ENCODE assay signal across 8 mouse cellular contexts in the genomic region with DNA sequence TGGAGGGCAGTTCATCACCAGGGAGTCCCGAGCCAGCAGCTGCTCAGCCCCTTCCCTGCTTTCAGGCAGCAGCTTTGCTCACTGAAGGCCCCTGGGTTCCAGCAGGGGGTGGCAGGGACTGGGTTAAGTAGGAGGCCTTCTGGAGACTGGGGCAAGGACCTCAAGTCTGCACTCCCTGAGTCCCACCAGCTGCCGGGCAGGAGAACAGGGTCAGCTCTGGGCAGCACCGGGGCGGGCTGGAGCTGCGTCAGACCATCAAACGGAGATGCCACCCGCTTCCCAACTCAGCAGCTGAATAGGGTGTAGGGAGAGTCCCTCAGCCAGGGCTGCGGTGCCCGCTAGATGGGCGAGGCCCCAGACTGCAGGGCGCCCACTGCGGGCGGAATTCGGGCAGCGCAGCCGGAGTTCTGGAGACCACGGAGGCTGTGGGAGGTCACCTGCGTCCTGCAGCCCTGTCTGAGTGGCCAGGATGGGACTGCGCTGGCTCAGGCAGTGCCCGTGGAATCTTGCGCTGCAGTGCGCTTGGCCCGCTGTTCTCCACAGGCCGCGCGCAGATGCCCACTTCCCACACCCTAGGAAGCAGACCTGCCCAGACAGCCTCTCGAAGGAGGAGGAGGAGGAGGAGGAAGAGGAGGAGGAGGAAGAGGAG. TPM values are rescaled to one million over a fixed set of nuclear protein-coding genes. Genes with fewer than 3 reads are reported as not detected.
DNase-seq lines count a peak whose midpoint lies in the region; ATAC-seq and TF ChIP-seq lines count a peak whose summit lies in the region.

No protein-coding gene starts in this region.

- peak; percentile 31 for DNase-seq in gastrocnemius, adult 2 months
- DNase-seq in gastrocnemius, adult 18-20 months (ENCODE audit: low spot score): no peak
- peak; percentile 79 for DNase-seq in brain, embryonic 14.5 days (ENCODE audit: low read depth)
- DNase-seq in heart, postnatal 36 days: peak; percentile 30
- DNase-seq in left cerebral cortex, postnatal 4 days: peak; percentile 58
- no peak for DNase-seq in urinary bladder, postnatal 14 days (ENCODE audit: low spot score)

- intact Hi-C loops in gastrocnemius, adult 2 months (cut with DNase I): no loop called here
- intact Hi-C loops in heart, postnatal 36 days (cut with DNase I): loop anchor here (5.0 kb wide), 1 partner anchor 59 kb away; no protein-coding TSS in a partner anchor
- intact Hi-C loops in left cerebral cortex, postnatal 4 days (cut with DNase I): loop anchor here (5.0 to 10.0 kb wide), 2 partner anchors 132 to 154 kb away; no protein-coding TSS in a partner anchor

- 0 out of 2 replicates have a peak, but pooled peaks have one; percentile 19 for ATAC-seq in erythroid progenitor cell, adult 5-6 weeks (replicated peaks; ENCODE audit: low FRiP score, poor library complexity, severe bottlenecking)

- peak overlapping the region; percentile 46 for H3K4me3 ChIP-seq in gastrocnemius, adult 2 months
- no peak overlapping the region for H3K4me3 ChIP-seq in olfactory bulb, adult 2 months (ENCODE audit: insufficient read depth, low read depth, low read length)

- peak; percentile 37; the same call in 1 of the 2 replicates for TF ChIP-seq CTCF in gastrocnemius, adult 2 months (IDR thresholded peaks at IDR 0.05)
- TF ChIP-seq CTCF in brain, embryonic 14.5 days (IDR thresholded peaks at IDR 0.05; ENCODE audit: borderline replicate concordance, extremely low read depth, insufficient read depth, insufficient read length): peak; percentile 61; the same call in 1 of the 2 replicates
- peak; percentile 39; the same call in 1 of the 2 replicates for TF ChIP-seq CTCF in olfactory bulb, adult 2 months (IDR thresholded peaks at IDR 0.05; ENCODE audit: insufficient read depth, low read depth, low read length)

- no peak for TF ChIP-seq POLR2A in brain, embryonic 14.5 days (IDR thresholded peaks at IDR 0.05; ENCODE audit: borderline replicate concordance, extremely low read depth, insufficient read depth, insufficient read length, poor library complexity, severe bottlenecking)
- TF ChIP-seq POLR2A in olfactory bulb, adult 2 months (IDR thresholded peaks at IDR 0.05; ENCODE audit: insufficient read depth, low read depth, low read length): no peak

- 7% methylated on average over 27 of the region's 27 CpGs for WGBS in olfactory bulb, adult 2 months

- peaks cover 7% of the 10 kb centered on the region for H3K4me1 ChIP-seq in olfactory bulb, adult 2 months (ENCODE audit: control insufficient read depth, insufficient read depth, low read length)

- no peak overlapping the region for H3K27ac ChIP-seq in gastrocnemius, adult 2 months
- H3K27ac ChIP-seq in olfactory bulb, adult 2 months (ENCODE audit: insufficient read depth, low read depth, low read length): no peak overlapping the region

RNA-seq across cellular contexts. Expression of a gene that starts 4.3 kb away (rescaled TPM):
- not detected for total RNA-seq in gastrocnemius, adult 2 months (2021)
- not detected for total RNA-seq in gastrocnemius, adult 18-20 months (2021)
- 64.8 and 189 TPM in 2 replicates for polyA plus RNA-seq in brain, embryonic 14.5 days (2012; rRNA removed)
- not detected in 2 replicates for total RNA-seq in erythroid progenitor cell, adult 5-6 weeks (2015; ENCODE audit: low replicate concordance)
- total RNA-seq in erythroid progenitor cell, adult 5-6 weeks (2017; ENCODE audit: low replicate concordance): not detected in 2 replicates
- not detected for total RNA-seq in heart, postnatal 36 days (2021)
- total RNA-seq in left cerebral cortex, postnatal 4 days (2021): 100 to 1,000 TPM; 226 to 249 TPM
- polyA plus RNA-seq in olfactory bulb, adult 2 months (2012; ENCODE audit: insufficient read depth, insufficient read length, low replicate concordance, missing spikeins): not detected in 2 replicates

Comparison
In these comparisons a context has a peak if more than half of its experiments do, and no peak if none do; other contexts are left out.
1. DNase-seq: peak in gastrocnemius, adult 2 months (single experiment), brain, embryonic 14.5 days (single experiment), heart, postnatal 36 days (2 of 2) and left cerebral cortex, postnatal 4 days (single experiment); none in gastrocnemius, adult 18-20 months (single experiment) and urinary bladder, postnatal 14 days (single experiment).
2. RNA of a gene that starts 4.3 kb away (total RNA-seq): 226 to 249 TPM in left cerebral cortex, postnatal 4 days; not detected in gastrocnemius, adult 2 months, not detected in gastrocnemius, adult 18-20 months, not detected in erythroid progenitor cell, adult 5-6 weeks and not detected in heart, postnatal 36 days; every median in the first group is over 100 times any median in the second.
3. Peak in every context shown above with its lines, with median percentiles within 50 percentile points of each other: CTCF ChIP-seq.